Mouse (Mus musculus) G1E (cell line): ENCODE results near the gene Mdk.

Source experiments
- CTCF ChIP-seq: IDR thresholded peaks from 2 replicates; pipeline ENCODE4 v1.5.1; 2012; ENCODE audit warnings: low read depth, low read length, inconsistent platforms, mixed read lengths
- GATA1 ChIP-seq: IDR thresholded peaks from 2 replicates; pipeline ENCODE4 v1.6.1; 2012; ENCODE audit warnings: borderline replicate concordance, low read length, inconsistent platforms, mixed read lengths
- GATA2 ChIP-seq: IDR thresholded peaks from 2 replicates; pipeline ENCODE4 v1.6.1; 2012; ENCODE audit warnings: low read depth, low read length, inconsistent platforms, borderline replicate concordance
- POLR2AphosphoS5 ChIP-seq: IDR thresholded peaks from 2 replicates; pipeline ENCODE4 v1.6.1; 2012; ENCODE audit warnings: low read depth, low read length, inconsistent platforms; ENCODE audit not compliant: insufficient replicate concordance
- TAL1 ChIP-seq: conservative IDR thresholded peaks from 2 replicates; pipeline ENCODE4 v1.6.1; 2012; ENCODE audit warnings: low read depth, low read length, inconsistent platforms, mixed read lengths

DNA sequence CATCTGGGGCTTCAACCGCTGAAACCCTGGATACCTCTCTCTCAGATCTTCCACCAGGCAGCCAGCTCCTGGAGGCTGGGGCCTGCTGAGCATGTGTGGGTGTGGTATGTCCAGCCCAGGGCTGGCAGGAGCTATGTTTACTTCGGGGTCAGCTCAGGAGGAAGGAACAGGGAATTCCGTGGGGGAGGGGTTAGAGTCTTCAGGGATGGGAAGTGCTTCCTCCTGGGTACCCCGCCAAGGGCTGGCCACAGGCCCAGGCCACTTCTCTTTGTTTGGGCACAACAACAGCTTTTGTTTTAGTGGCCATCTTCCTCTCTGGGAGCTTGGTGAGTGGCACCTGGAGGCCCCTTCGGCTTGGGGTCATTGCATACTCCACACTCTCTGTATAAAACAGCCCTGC lies 21.7 kb upstream of the Mdk start:
- TF ChIP-seq CTCF (no peak), GATA1 (no peak), TAL1 (no peak), GATA2 (no peak), POLR2AphosphoS5 (no peak)
